Mouse (Mus musculus) ovary, postnatal 14 days (tissue): ENCODE measurements around the gene Svs5.
"Not testable (repeated sequence)": the region's sequence is repeated elsewhere in the genome, so short reads cannot be mapped to it uniquely, and the experiment has no call there.

Experiments used
- DNase-seq: peaks from one replicate; pipeline ENCODE4 v3.0.0; 2022; ENCODE audit warnings: low spot score

The Svs5 gene

GRCm38 (mm10) chr2:164332440-164332839 is at the start of gene Svs5:
Svs5 (plus strand) TSS chr2:164332740.
- DNase-seq = not testable (repeated sequence)

- DNase-seq = not testable (repeated sequence)
Measured at GRCm38 (mm10) chr2:164288968-164289367, 43.6 kb upstream of the Svs5 start, which contains the start of gene Svs3a. Svs3a (plus strand) TSS chr2:164289268.

DNA sequence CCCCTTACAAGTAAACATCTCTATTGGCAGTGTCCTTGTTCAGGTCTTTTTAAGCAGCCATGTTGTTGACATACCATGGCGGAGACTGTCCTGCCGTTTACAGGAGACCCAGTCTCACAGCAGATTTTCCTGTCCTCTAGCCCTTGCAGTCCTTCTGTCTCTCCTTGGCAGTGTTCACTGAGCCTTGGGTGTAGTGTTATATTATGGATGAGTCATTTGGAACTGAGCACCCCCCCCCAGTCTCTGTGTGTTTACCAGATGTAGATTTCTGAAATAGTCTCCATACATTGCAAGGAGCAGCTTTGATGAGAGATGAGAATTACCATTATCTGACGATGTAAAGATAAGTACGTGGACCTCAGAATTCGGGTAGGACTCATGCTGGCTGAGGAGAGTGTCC is 19.9 kb upstream of the Svs5 start:
- DNase-seq = no peak

DNA sequence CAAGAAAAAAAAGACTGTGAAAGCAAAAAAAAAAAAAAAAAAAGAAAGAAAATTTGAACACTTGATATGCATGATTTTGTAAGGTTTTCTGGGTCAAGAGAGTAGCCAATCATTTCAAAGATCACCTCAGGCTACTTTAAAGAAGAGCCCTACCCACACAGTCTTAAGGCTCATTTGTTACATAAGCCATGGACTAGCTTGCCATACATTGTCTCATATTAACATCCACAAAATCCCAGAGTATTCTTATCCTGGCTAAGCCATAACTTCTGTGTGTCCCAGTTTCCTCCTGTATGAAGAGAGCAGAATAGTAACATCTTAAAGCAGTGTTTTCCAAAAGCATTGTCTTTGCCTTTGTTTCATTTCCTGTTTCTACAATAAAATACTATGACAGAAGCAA is 17.1 kb upstream of the Svs5 start:
- not testable (repeated sequence) for DNase-seq

DNA sequence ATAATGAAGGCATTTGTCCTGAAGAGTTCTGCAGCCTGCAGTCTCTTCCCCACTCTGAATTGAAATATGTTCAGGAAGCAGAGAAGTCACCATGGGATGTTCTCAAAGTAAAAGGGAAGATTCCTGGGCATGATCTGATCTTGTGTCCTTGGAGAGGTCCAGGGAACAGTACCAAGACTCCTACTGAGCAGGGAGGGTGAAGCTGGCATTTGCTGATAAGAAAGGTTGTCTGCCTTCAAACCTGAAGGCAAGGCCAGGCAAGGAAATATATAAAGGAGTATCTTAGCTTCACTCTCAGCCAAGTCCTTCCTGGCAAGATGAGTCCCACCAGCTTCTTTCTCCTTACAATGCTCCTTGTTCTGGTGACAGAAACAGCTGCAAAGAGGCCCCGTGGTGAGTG is 16.1 kb upstream of the Svs5 start, which contains the start of gene Svs6:
Gene Svs6 (plus strand): TSS at position 301 of the 400 bp plus-strand sequence.
- DNase-seq = not testable (repeated sequence)

DNA sequence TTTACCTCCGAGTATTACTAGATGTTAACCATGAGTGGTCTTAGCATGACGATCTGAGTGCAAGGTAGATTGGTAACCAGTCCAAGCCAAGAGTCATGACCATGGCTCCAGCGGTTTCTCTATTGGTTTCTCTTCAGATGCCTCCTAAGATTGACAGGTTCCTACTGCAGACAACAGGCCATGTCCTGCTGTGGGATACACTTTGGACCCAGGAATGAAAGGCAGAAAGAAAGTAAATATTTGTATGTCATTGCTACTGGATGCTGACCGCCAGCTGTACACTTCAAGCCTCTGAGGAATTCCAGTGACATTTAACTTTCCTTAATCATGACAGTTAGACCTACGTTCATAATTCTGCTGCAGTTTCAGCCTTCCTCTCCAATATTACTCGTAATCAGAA is 11.6 kb upstream of the Svs5 start:
- DNase-seq = no peak

GRCm38 (mm10) chr2:164343732-164344131 is 11.2 kb downstream of the Svs5 start:
- not testable (repeated sequence) for DNase-seq

DNA sequence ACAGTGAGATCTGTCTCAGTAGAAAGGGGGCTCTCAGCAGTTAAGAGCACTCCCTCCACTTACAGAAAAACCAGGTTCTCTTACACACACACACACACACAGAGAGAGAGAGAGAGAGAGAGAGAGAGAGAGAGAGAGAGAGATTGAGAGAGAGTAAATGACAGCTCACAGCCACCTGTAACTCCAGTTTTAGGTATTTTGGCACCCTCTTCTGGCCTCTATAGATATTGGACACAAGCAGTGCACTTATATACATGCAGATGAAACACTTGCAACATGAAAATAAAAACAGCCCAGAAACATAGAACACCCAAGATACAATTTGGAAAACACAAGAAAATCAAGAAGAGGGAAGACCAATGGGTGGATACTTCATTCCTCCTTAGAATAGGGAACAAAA is 15.2 kb downstream of the Svs5 start:
- DNase-seq = not testable (repeated sequence)

DNA sequence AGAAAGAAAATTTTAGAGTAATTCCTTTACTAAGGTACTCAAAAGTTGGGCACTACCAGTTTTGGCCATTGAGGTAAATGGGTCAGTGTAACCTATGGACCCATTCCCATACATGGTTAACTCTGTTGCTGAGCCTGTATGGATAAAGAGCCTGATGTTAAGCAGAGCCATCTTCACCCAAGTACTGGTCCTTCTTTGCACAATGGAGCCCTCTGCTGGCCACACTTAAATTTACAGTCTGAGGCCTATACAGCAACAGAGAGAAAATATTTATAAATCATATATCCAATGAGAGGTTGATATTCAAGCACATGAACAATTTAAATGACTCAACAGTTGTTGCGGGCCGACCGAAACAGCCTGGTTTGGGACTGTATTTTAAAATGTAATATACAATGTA is 16.4 kb downstream of the Svs5 start:
- DNase-seq = no peak

- no peak for DNase-seq
Measured at GRCm38 (mm10) chr2:164352697-164353096, 20.2 kb downstream of the Svs5 start.

DNA sequence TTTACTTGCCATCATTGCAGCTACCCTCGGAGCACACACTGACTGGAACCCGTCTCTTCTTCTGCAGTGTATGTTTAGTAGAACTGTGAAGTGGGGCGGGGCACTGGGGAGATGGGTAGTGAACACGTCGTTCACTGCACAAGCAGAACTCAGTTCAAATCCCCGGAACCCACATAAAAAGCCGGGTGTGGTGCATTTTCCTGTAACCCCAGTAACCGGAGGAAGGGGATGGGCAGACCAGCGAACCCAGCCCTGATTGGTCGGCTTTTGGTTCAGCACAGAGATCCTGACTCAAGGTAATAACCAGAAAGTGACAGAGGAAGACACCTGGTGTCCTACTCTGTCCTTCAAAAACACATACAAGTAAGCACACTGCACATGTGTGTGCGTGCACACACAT is 20.8 kb downstream of the Svs5 start:
- DNase-seq = no peak

DNA sequence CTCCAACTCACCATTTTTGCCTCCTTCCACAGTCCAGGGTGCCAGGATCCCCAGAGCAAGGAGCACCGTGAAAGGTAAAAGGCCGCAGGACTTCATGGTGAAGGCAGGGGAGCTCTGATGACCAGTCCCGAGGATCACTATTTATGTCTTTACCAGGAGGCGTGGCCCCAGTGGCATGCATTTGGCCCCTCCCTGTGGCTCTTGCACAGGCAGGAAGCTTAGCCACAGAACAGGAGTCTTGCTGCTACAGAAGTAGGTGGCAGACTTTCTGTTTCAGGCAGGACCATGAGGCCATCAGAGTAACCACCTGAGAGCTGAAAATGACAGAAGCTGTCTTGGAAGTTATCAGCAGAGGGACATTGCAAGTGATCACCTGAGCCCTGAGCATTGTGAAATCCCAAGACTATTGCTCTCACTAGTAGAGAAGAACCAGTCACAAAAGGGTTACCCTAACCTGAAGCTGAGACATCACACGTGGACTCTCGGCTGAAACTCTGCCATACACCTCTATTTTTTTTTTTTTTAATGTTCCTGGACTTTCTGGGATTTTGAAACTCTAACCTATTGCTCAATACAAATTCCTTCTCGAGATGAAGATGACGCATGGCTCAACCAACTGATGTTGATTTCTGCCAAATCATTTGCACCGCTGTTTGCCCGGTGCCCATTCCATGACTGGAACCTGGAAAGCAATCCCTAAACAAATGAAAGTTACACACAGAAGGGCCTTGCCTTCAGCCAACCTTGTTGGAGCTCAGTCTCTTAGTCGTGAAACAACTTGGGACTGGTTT is 23.8 kb downstream of the Svs5 start:
- no peak for DNase-seq

- no peak for DNase-seq
Measured at GRCm38 (mm10) chr2:164358373-164358772, 25.8 kb downstream of the Svs5 start.

DNA sequence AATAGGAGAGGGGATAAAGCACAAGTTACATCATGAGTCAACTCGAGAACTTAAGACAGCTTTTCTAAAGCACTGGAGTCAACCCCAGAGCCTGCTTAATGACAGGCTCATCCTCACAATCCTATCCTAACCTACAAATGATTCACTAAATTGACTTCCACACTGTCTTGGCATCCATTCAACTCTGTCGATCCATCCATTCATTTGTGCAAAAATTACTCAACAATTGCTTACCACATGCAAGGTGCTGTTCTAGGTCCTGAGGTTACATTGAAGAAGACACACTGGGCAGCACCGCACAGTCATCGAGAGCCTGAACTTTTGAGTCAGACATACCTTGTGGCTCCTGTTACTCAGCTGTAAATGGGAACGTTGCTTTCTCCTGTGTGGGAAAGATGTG is 26.5 kb downstream of the Svs5 start:
- no peak for DNase-seq

- no peak for DNase-seq
Measured at GRCm38 (mm10) chr2:164359668-164360067, 27.1 kb downstream of the Svs5 start.

GRCm38 (mm10) chr2:164360974-164361657 is 28.6 kb downstream of the Svs5 start:
- DNase-seq = no peak

DNA sequence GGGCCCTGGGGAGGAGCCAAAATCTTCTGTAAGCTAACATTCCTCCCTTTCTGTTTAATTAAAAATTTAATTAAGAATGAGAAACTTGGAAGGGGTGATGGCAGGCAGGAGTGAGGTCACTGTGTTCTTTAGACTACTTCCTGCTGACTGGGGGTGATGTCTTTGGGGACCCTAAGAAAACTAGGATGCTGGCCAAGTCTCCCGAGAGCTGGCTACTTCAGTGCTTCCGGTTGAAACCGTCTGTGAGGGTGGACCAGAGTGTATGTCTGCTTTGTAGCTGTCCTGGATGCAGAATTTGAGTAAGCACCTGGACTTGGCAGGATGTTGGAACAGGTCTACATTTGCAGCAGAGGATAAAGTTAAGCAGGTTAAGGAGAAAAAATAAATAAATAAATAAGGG is 34.4 kb downstream of the Svs5 start:
- no peak for DNase-seq

- DNase-seq = no peak
Measured at GRCm38 (mm10) chr2:164368620-164369105, 36.1 kb downstream of the Svs5 start.

DNA sequence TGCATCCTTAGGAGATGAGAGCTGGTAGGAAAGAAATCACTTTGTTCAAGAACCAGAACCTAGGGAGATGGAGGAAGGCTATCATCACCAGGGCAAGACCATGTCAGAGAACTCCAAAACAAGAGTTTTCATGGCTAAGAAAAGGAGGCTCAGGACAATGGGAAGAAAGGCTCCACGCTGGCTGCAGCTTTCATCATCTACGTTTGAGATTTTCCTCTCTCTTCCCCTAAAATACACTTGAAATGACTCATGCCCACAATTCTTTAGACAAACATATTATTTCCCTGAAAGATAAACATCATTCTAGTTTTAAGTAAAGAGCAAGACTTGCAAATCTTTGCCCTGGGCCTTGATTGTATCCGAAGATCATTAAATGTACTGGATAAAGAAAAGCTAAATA is 38.8 kb downstream of the Svs5 start:
- DNase-seq = no peak

DNA sequence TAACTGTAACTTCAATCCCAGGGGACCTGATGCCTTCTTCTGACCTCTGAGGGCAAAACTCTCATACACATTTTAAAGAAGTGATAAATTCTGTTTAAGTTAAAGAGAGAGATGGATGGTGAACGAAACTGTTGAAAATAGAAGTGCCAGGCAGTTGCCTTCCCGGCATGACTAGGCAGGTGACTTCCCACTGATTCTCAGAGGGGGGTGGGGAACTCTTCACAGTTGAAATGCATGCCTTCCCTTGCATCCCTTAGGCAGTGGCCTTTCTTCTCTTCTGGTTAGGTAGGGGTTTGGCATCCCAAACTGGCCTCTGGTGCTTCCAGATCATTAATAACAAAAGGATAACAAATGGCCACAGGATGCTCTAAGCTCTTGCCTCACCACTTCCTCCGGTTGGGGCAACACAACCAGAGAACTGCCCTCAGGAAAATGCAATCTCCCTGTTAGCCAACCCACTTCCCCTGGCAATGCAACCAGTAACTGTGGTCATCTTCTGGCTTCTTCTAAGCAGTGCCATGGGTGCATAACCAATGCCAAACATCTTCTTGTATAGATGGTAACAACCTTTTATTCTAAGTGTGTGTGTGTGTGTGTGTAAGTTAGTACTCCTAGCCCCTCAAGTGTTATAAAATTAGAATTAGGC is 40.0 kb downstream of the Svs5 start:
- DNase-seq = no peak

DNA sequence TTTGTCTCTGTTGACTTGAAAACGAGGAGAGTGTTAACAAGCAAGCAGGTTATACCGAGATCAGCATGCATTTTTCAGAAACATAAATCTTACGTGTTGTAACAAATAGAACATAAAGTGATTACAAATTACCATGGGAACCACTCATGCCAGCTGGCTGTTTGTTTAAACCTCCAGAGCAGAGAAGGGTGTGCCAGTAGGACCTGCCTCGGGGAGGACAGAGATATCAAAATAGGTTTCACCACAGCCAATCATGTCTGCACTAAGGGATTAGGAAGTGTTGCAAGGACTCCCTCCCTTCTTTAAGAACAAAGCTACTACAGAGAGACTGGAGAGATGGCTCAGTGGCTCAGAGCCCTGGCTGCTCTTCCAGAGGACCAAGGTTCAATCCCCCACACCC is 40.6 kb downstream of the Svs5 start:
- DNase-seq = no peak
